Mouse (Mus musculus) adrenal gland (tissue): ENCODE data around the gene Myom1.

Experiments used
- intact Hi-C: fragments of 180-260 bp; cut with DNase I; formaldehyde crosslinking; loops from one replicate; pipeline ENCODE4 v1.15.1; 2025

Myom1 gene

GRCm38 (mm10) chr17:71011931-71012662 lies 9.7 kb downstream of the Myom1 start:
- intact Hi-C loops, result no loop called here

- intact Hi-C loops, result no loop called here
Observed at GRCm38 (mm10) chr17:71013105-71013504, 10.7 kb downstream of the Myom1 start.

DNA sequence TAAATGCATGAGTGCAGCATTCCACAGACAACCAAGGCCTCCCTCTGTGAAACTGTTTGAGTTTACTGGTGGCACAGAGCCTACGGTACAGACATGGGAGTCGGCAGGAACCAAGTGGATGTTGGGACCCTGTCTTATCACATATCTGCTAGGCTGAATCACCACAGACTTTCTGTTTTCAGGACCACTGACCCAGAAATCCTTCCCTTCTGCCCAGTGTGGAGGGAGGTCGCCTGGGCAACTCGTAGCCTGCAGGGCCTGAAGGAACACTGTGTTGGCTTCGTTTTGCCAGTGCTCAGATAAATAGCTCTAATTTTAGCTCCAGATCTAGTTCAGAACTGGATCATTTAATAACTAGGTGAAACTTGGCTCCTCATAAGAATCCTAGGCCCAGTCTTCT lies 12.5 kb downstream of the Myom1 start:
- intact Hi-C loops, result no loop called here

- intact Hi-C loops, result no loop called here
Observed at GRCm38 (mm10) chr17:71017457-71017998, 15.1 kb downstream of the Myom1 start.

DNA sequence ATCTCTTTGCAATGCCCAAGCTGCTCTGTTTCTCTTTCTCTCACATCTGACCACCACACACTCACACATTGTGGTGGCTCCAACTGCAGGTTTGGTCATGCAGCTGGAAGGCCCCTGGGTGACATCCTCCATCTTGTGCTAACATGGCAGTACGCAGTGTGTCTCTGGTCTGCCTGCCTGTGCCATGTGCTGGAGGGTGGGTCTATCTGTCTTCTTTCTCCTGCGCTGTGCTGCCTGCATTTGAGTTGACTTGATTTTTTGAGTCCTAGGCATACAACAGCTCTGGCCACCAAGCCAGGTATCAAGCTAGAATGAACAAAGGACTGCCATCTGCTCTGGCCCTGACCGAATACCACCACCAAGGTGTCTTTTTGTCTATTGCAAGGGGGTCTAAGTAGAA lies 15.7 kb downstream of the Myom1 start:
- intact Hi-C loops, result no loop called here

DNA sequence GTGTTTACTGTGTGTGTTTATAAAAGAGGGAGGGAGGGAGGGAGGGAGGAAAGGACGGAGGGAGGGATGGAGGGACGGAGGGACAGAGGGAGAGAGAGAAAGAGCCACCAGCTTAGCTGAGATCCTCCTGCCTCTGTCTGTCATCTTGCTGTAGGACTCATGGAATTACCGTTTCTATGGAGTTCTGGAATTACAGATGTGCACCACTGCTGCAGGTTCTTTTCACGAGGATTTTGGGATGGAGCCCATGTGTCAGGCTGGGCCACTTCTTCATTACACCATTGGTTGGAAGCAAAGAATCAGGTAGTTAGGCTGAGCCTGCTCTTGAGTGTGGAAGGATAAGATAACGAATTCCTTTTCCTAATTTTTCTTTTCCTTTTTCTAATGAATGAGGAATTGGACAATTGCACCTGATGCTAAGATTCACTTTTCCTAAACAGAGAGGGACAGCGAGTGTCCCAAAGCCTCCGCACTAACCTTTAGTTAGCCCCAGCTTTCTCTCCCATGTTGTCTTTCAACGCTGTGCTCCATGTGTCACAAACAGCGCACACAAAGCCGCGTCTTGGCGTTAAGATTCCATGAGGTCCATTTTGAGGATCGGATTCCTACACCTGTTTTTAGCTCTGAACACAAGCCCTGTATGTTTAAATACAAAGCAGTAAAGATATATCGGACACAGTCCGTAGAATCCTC lies 16.3 kb downstream of the Myom1 start:
- intact Hi-C loops, result no loop called here

GRCm38 (mm10) chr17:71019309-71019655 lies 16.8 kb downstream of the Myom1 start:
- intact Hi-C loops, result no loop called here

DNA sequence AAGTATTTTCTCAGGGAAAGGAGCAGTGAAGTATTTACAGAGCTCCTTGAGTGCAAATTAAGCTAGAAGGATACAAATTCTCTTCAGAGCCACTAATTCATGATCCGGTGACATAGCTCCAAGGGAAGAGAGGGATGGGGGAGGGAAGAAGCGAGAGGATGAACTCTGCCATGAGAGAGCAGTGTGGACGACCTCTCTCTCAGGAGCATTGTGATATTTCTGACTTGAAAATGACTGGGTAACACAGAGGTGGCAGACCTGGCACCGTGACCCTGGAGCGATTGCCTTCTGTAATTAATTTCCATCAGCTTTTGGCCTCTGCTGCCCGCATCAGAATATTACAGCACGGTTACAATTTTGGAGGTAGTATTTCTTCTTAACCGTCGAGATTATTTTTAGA lies 17.4 kb downstream of the Myom1 start:
- intact Hi-C loops, result no loop called here

DNA sequence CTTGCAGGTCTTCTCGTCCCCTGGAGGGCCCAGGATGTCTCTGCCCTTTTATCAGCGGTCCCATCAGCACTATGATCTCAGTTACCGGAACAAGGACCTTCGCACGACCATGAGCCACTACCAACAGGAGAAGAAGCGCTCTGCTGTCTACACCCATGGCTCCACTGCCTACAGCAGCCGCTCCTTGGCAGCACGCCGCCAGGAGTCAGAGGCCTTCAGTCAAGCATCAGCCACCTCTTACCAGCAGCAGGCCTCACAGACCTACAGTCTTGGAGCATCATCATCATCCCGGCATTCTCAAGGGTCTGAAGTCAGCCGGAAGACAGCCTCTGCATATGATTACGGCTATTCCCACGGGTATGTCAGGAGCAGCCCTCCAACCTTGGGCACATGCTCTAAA lies 20.4 kb downstream of the Myom1 start:
- intact Hi-C loops, result no loop called here

DNA sequence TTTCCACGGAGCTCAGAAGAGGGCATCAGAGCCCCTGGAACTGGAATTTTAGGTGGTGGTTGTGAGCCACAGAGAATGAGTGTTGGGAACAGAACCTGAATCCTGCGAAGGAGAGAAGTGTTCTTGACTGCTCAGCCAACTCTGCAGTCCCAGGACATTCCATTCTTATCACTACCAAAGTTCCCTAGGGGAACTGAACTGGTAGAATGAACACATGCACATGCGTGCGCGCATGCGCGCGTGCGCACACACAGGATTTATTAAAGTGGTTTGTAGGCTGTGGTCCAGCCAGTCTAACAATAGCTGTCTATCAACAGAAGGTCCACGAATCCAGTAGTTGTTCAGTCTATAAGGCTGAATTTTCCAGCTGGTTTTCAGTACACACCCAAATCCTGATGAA lies 21.6 kb downstream of the Myom1 start:
- intact Hi-C loops, result no loop called here

- intact Hi-C loops, result no loop called here
Observed at GRCm38 (mm10) chr17:71025922-71026321, 23.5 kb downstream of the Myom1 start.

- intact Hi-C loops, result no loop called here
Observed at GRCm38 (mm10) chr17:71027186-71027585, 24.8 kb downstream of the Myom1 start.

DNA sequence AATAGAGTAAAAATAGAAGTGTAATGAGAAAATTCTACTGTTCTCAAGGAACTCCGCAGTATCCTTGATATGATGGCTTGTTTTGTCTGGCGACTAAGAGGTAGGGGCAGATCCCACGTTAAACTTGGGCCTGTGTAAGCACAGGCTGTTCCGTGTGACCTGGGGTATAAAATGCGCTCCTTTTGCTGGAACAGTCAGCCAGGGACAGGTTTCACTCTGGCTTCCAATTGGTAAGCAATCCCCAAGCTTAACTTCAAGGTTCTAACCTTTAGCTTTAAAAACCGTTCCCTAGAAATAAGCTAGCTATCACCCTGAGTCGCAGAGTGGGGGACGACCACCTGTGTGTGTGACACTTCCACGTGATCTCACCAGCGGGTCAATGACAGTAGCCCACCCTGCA lies 30.3 kb downstream of the Myom1 start:
- intact Hi-C loops, result no loop called here

DNA sequence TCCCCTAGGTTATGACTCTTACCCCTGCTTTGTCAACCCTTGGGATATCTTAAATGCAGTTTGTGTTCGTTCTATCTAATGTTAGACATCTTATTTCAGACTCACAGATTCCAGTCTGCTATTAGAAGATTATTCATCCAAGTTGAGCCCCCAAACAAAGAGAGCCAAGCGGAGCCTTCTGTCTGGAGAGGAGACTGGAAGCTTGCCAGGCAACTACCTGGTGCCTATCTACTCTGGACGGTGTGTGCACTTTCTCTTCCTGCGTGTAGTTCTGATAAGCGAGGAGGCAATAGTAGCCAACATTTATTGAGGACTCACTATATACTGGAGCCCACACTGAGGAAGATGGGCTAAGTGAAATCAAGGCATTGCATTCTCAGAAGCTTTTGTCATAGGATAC lies 32.0 kb downstream of the Myom1 start:
- intact Hi-C loops, result no loop called here

- intact Hi-C loops, result no loop called here
Observed at GRCm38 (mm10) chr17:71037188-71037587, 34.8 kb downstream of the Myom1 start.

DNA sequence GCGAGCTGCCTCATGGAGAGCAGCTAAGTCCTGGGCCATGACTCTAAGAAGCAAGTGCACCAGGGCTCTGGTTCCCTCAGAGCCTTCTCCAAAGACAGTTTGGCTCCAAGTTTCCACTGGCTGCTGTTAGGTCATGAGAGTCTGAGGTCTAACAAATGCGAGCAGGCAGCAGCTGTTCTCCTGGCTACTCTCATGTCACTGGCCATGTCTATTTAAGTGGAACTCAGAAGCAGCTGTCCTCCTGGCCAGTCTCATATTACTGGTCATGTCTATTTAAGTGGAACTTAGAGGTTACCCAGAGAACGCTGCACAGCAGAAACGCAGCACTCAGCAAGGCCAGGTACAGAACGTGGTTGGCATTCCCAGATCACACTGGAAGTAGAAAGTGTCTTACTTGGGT lies 36.4 kb downstream of the Myom1 start:
- intact Hi-C loops, result no loop called here

GRCm38 (mm10) chr17:71039851-71040581 lies 37.6 kb downstream of the Myom1 start:
- intact Hi-C loops, result no loop called here

GRCm38 (mm10) chr17:71040582-71040880 lies 38.1 kb downstream of the Myom1 start:
- intact Hi-C loops, result no loop called here

DNA sequence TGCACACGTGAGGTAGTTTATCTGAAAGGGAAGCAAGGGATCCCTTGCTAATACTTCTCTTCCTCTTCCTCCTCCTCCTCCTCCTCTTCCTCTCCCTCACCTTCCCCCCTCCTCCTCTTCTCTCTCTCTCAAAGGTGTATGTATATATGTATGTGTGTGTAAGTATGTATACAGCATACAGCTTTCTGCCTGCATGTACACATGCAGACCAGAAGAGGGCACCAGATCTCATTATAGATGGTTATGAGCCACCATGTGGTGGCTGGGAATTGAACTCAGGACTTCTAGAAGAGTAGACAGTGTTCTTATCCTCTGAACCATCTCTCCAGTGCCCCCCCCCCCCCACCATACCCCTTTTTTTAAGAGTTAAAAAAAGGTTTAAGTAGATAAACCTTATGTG lies 40.2 kb downstream of the Myom1 start:
- intact Hi-C loops, result no loop called here

- intact Hi-C loops, result no loop called here
Observed at GRCm38 (mm10) chr17:71045591-71045990, 43.2 kb downstream of the Myom1 start.

- intact Hi-C loops, result no loop called here
Observed at GRCm38 (mm10) chr17:71046856-71047255, 44.4 kb downstream of the Myom1 start.

DNA sequence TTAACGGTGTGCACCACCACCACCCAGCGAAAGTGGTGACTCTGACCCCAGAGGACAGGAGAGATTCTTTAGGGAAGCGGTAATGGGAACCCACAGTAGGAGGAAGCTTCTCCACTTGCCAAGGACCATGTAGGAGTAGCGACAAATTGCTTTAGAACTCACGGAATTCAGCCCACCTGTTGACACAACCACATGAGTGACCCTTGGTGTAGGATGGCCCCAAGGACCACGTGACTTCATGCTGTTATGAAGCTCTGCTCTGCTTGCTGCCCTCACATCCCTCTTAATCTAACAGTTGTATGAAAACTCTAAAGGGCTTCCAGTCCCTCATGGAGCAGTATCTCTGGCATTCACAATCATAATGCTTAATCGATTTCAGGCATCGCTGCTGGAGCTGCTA lies 46.9 kb downstream of the Myom1 start:
- intact Hi-C loops, result no loop called here
